Mouse (Mus musculus) spleen, adult 2 months (tissue): ENCODE measurements around the gene Loxl1.

Source experiments
- CTCF ChIP-seq: fragments of 200-500 bp; IDR thresholded peaks from 2 replicates; pipeline ENCODE4 v1.5.1; 2011; ENCODE audit warnings: mild to moderate bottlenecking, inconsistent platforms; ENCODE audit not compliant: insufficient read depth, insufficient read length, insufficient replicate concordance; ENCODE audit errors: extremely low read depth
- POLR2A ChIP-seq: fragments of 200-500 bp; IDR thresholded peaks from 2 replicates; pipeline ENCODE4 v1.6.1; 2011; ENCODE audit warnings: low read depth, low read length, inconsistent platforms

DNA sequence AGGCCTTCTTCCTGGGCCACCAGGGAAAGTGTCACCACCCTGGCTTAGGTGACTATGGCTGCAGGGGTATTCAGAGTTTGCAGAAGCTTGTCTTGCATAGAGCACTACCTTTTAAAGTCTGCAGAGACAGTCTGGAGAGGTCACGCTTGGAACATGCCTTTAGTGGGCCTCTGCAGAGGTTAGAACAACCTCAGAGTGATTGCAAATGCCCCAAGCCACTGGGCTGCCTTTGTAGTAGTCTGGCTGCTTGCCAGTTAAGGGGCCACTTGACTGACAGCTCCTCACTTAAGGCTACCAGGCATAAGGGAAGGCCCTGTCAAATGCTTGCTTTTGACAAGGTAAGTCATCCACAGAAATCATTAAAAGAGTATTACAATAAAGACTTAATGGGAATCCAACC lies 14.4 kb upstream of the Loxl1 start:
- TF ChIP-seq POLR2A (no peak), CTCF (no peak)
